Mouse (Mus musculus): ENCODE results near the gene Glrx5. TPM values are rescaled to one million over a fixed set of nuclear protein-coding genes. Genes with fewer than 3 reads are reported as not detected.

The Glrx5 gene
- polyA plus RNA-seq, 1 experiment from 2014 or later = 146 TPM

DNA sequence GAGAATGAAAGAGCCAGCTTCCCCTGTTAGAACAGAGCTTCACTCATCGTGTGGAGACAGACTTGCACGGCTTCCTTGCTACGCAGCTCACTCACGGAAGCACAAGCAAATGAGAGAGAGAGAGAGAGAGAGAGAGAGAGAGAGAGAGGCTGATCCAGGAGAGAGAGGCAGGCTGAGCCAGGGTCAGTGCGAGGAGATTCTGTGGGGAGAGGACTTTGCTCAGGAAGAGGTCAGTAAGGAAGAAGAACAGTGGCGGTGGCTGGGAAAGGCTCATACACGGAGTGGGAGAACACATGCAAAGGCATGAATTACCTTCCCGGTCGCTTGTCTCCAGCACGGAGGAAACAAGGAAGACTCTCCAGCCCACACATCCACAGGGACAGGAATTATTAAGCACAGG is 35.3 kb upstream of the Glrx5 start:
- no peaks in the 10 kb centered on the region for H3K36me3 ChIP-seq
- H3K4me2 ChIP-seq (replicated peaks) = no peak overlapping the region
- WGBS = 86% methylated on average over 10 of the region's 10 CpGs

DNA sequence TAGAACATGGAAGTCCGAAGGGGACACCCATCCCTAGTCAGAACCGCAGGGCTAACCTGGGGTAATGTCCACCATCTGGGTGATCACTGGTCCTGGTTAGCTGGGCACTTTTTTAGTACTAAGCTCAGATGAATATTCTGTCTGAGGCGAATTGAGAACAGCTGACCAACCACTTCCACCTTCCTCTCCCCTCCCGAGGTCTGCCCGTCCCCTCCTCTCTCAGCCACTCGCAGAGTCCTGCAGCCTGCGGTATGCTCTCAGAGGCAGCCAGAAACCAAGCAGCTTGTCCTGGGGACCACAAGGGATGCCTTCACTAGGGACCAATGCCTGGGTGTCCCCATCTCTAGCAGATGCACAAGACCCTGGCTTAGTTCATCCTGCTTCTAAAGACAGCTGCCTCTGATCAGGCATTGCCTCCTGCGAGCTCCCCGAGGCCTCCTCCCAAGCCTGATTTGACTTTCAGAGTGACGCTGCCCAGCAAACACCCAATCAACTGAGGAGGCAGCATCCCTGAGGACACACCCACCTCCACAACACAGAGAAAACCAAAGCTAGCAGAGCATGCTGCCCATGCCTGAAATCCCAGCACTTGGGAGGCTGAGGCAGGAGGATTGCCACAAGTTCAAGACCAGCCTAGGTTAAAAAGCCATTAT is 34.7 kb upstream of the Glrx5 start:
- H3K9ac ChIP-seq = no peak overlapping the region
- peaks cover 3% of the 10 kb centered on the region; the same call in 1 of the 2 replicates for H3K4me1 ChIP-seq
- no peak for ATAC-seq (ENCODE audit: low FRiP score, low read depth)
- H3K36me3 ChIP-seq = no peaks in the 10 kb centered on the region
- no peak overlapping the region for H3K4me2 ChIP-seq (replicated peaks)
- no peak overlapping the region for H3K27ac ChIP-seq
- WGBS = 81% methylated on average over 10 of the region's 10 CpGs
- H3K9me3 ChIP-seq = no peaks in the 10 kb centered on the region
- peaks cover 8% of the 10 kb centered on the region; the same call in 1 of the 2 replicates for H3K27me3 ChIP-seq
- H3K4me3 ChIP-seq = no peak overlapping the region

More for the DNA sequence above, 35.3 kb upstream of the Glrx5 start:
- Histone ChIP-seq H3K9ac (no peak overlapping the region), H3K27ac (no peak overlapping the region), H3K4me3 (no peak overlapping the region), H3K27me3 (peaks cover 4% of the 10 kb centered on the region; the same call in 1 of the 2 replicates), H3K4me1 (no peaks in the 10 kb centered on the region), H3K9me3 (no peaks in the 10 kb centered on the region)
- no peak for ATAC-seq (ENCODE audit: low FRiP score, low read depth)

DNA sequence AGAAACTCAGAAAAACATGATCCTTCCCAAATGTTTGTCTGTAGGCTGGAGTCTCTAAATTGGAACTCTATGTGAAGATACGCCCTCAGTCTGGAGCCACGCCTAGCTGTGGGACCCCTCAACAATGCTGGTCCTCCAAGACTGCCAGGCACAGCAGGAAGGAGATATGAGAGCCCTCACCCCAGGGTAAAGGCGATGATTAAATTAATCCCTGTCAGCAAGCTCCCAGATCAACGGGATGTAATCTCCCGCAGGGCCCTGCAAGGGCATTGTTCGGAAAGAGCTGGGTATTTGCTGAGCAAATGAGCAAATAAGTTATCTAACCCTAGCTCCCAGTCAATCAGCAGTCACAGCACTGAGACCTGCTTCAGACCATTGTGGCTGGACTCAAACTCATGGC is 33.9 kb upstream of the Glrx5 start:
- ATAC-seq (ENCODE audit: low FRiP score, low read depth) = no peak

DNA sequence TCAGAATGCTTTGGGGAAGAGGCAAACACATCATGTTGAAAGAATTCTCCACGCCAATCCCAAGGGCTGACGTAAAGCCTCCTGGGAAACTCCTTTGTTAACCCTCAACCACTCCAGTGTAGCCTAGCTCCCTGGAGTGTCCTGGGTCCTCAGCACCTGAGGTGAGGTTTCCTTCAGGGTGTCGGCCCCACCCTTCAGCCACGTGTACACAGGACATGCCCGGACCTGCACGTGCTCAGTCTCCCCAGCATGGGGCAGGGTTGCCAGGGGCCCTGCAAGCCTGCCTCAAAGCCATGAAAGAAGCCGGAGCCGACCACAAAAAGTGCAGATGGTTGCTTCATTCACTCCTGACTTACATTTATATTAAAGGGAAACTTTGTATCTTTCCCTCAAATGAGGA is 33.3 kb upstream of the Glrx5 start:
- Histone ChIP-seq H3K27ac (no peak overlapping the region), H3K4me2 (replicated peaks) (no peak overlapping the region), H3K4me1 (peaks cover 3% of the 10 kb centered on the region; the same call in 1 of the 2 replicates), H3K36me3 (no peaks in the 10 kb centered on the region), H3K4me3 (no peak overlapping the region), H3K27me3 (peaks cover 10% of the 10 kb centered on the region; the same call in 1 of the 2 replicates), H3K9me3 (no peaks in the 10 kb centered on the region), H3K9ac (no peak overlapping the region)
- ATAC-seq (ENCODE audit: low FRiP score, low read depth) = no peak
- WGBS = 62% methylated on average over 8 of the region's 8 CpGs

More for the DNA sequence above, 33.9 kb upstream of the Glrx5 start:
- Histone ChIP-seq H3K27ac (no peak overlapping the region), H3K9me3 (no peaks in the 10 kb centered on the region), H3K27me3 (peaks cover 10% of the 10 kb centered on the region; the same call in 1 of the 2 replicates), H3K4me2 (replicated peaks) (no peak overlapping the region), H3K36me3 (no peaks in the 10 kb centered on the region), H3K9ac (no peak overlapping the region), H3K4me1 (peaks cover 3% of the 10 kb centered on the region; the same call in 1 of the 2 replicates), H3K4me3 (no peak overlapping the region)
- 89% methylated on average over 6 of the region's 6 CpGs for WGBS

DNA sequence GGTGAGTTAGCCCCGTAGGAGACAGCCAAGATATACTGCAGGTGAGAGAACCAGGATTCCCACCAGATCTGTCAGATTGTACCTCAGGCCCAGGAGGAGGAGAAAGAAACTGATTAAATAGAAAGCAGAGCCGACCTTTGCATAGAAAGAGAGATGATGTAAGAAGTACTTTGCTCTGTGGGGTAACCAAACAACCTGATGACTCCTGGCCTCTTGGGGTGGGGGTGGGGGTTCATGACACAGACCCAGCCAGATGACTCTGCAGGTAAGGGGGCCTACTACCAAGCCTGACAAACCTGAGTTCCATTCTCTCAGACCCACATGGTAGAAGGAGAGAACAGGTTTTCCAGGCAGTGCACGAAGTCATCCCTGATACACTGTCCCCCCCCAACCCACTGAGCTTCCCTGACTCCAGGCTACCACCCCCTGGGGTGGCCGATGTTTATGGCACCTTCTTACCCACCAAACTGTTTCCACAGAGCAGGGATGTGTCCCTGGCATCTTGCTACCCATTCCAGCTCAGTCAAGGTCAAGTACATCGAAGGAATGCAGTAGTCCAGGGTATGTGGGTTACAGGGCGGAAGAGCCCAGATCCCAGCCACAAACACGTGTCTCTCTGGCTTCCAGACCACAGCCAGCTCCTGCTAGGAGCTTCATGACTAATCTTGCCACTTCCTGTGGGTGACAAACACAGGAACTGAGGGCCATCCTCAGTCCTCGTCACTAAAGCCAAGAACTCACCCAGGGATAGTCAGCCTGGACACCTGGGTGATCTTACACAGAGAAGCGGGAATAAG is 31.8 kb upstream of the Glrx5 start:
- no peak for ATAC-seq (ENCODE audit: low FRiP score, low read depth)
- H3K27ac ChIP-seq = no peak overlapping the region
- H3K9me3 ChIP-seq = no peaks in the 10 kb centered on the region
- H3K36me3 ChIP-seq = no peaks in the 10 kb centered on the region
- H3K4me2 ChIP-seq (replicated peaks) = no peak overlapping the region
- 70% methylated on average over 9 of the region's 9 CpGs for WGBS
- no peak overlapping the region for H3K9ac ChIP-seq
- peaks cover 3% of the 10 kb centered on the region; the same call in 1 of the 2 replicates for H3K4me1 ChIP-seq
- no peak overlapping the region for H3K4me3 ChIP-seq
- peaks cover 12% of the 10 kb centered on the region; the same call in 1 of the 2 replicates for H3K27me3 ChIP-seq

DNA sequence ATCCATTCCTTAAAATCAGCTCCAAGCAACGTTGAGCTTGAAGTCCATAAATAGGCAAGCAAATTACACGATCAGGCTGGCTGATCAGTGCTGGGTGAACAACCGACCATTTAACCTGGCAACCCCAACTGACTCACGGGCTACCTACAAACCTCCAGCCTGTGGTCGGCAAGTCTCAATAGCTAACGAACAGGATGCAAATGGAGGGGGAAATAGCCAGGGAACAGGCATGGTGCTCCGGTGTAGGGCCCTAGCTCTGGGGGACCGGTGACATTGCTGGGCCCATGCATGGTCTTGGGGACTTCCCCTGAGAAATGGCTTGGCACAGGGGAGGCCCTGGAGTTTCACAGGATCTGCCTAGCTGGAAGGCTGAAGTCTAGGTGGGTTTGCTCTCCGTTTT is 31.2 kb upstream of the Glrx5 start:
- Histone ChIP-seq H3K27ac (no peak overlapping the region), H3K9me3 (no peaks in the 10 kb centered on the region), H3K27me3 (peaks cover 12% of the 10 kb centered on the region; the same call in 1 of the 2 replicates), H3K9ac (no peak overlapping the region), H3K36me3 (no peaks in the 10 kb centered on the region), H3K4me2 (replicated peaks) (no peak overlapping the region), H3K4me3 (no peak overlapping the region), H3K4me1 (peaks cover 3% of the 10 kb centered on the region; the same call in 1 of the 2 replicates)
- no peak for ATAC-seq (ENCODE audit: low FRiP score, low read depth)
- 83% methylated on average over 9 of the region's 9 CpGs for WGBS

DNA sequence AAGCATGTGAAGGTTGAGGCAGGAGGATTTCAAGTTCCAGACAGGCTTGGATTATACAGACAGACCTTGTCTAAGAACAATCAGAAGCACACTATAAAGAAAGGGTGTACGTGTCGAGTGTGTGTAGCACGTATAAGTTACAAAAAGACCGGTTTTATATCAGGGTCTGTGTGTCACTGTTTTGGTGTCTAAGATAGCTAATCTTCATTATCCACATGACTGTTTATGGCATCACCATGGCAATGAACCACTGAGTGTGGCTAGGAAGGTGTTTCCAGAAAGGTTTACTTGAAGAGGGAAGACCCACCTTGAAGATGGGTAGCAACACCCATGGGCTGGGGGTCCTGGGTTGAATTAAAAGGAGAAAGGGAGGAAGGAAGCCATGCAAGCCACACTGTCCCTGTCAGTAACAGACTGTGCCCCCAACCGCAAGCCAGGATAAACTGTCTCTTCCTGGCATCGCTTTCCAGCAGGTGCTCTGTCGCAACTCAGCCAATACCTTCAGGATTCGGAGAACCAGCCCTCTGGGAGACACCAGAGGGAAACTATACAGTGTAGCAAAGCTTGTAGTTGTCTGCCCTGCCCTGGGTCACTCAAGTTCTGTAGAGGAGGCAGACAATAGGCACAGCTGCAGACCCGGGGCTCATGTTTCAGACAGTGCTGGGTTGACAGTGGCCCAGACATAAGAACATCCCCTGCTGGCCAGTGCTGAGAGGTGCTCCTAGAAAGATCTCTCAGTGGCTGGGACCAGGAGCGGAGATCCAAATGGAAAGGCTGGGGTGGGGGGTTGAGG is 30.0 kb upstream of the Glrx5 start:
- Histone ChIP-seq H3K4me1 (peaks cover 3% of the 10 kb centered on the region; the same call in 1 of the 2 replicates), H3K36me3 (no peaks in the 10 kb centered on the region), H3K27me3 (peaks cover 21% of the 10 kb centered on the region), H3K4me2 (replicated peaks) (no peak overlapping the region), H3K9me3 (no peaks in the 10 kb centered on the region), H3K9ac (no peak overlapping the region), H3K27ac (no peak overlapping the region; the same call in 1 of the 2 replicates), H3K4me3 (no peak overlapping the region)
- WGBS = 72% methylated on average over 10 of the region's 10 CpGs
- peak; percentile 89 for ATAC-seq (ENCODE audit: low FRiP score, low read depth)

DNA sequence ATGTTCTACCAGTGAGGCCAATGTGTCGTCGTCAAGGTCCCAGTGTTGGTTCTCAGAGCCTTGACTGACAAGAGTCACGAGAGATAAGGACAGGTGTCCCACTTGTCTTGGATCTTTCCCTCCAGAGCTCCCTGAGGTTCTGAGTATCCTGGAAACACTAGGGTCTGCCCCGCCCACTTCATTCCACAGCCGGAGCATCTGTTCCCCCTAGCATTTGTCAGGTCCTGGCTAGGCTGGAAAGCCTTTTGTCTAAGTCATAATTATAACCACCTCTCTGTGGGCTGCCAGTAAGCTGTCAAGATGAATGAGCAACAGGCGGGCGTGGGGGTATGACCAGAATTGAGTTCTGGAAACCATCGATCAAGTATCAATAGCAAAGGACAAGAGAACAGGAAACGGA is 29.3 kb upstream of the Glrx5 start:
- no peak overlapping the region for H3K4me2 ChIP-seq (replicated peaks)
- peaks cover 27% of the 10 kb centered on the region for H3K27me3 ChIP-seq
- H3K4me1 ChIP-seq = peaks cover 4% of the 10 kb centered on the region
- no peak overlapping the region for H3K9ac ChIP-seq
- peak; percentile 62 for ATAC-seq (ENCODE audit: low FRiP score, low read depth)
- H3K9me3 ChIP-seq = no peaks in the 10 kb centered on the region
- H3K4me3 ChIP-seq = no peak overlapping the region
- WGBS = 48% methylated on average over 9 of the region's 9 CpGs
- no peak overlapping the region; the same call in 1 of the 2 replicates for H3K27ac ChIP-seq
- no peaks in the 10 kb centered on the region for H3K36me3 ChIP-seq

DNA sequence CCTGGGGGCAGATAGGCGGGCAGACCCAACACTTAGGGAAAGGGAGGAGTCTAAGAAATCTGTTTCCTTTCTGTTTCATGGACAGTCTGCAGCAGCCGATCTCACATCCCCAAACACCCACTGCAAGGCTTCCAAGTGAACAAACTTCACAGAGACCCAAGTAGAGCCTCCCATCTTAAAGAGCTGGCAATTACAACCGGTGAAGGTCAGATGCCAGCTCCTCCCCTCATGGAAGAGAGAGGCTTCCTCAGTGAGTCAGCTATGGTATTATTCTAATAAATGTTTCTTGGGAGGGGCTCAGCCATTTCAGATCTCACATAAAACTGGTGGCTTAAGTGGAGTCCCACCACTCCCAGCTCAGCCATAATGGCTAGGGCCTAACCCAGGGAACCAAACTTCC is 28.8 kb upstream of the Glrx5 start:
- Histone ChIP-seq H3K36me3 (no peaks in the 10 kb centered on the region), H3K27ac (no peak overlapping the region; the same call in 1 of the 2 replicates), H3K27me3 (peaks cover 33% of the 10 kb centered on the region), H3K9me3 (no peaks in the 10 kb centered on the region), H3K4me1 (peaks cover 10% of the 10 kb centered on the region), H3K9ac (no peak overlapping the region), H3K4me3 (no peak overlapping the region), H3K4me2 (replicated peaks) (no peak overlapping the region)
- 53% methylated on average over 3 of the region's 3 CpGs for WGBS
- no peak for ATAC-seq (ENCODE audit: low FRiP score, low read depth)

DNA sequence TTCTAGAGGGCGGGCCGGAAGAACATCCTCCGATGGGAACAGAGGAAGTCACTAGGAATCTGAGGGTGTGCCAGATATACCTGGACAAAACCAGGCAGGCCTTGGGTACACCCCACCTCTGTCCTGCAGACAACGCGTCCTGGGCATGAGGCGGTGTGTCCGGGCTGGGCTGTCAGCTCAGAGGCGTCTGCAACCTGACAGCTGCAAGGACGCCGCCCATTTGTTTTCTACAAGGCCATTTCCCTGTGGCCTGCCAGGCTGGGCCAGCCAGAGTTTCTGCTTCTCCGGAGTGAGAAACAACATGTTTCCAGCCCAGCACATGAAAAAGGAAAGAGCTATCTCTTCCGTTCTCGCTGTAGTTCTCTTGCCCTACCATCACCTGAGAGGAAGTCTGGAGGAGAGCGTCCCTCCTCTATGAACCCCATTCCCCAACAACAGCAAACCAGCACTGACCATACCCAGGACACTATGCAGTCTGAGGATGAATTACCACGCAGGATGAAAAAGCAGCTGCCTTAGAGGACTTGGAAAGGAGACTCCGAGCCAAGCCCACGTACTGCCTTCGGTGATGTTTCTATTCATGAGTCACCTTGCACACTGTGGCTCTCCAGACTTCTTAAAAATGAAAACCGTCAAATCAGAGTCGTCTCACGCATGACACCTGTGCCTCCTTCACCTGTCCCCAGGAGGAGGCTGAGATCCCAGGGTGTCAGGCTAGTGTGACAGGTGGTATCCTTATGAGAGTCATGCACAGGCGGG is 27.4 kb upstream of the Glrx5 start:
- H3K27ac ChIP-seq = no peak overlapping the region; the same call in 1 of the 2 replicates
- 70% methylated on average over 22 of the region's 22 CpGs for WGBS
- H3K27me3 ChIP-seq = peaks cover 41% of the 10 kb centered on the region
- ATAC-seq (ENCODE audit: low FRiP score, low read depth) = no peak
- no peaks in the 10 kb centered on the region for H3K36me3 ChIP-seq
- H3K4me3 ChIP-seq = no peak overlapping the region
- H3K9me3 ChIP-seq = no peaks in the 10 kb centered on the region
- no peak overlapping the region for H3K9ac ChIP-seq
- no peak overlapping the region for H3K4me2 ChIP-seq (replicated peaks)
- peaks cover 24% of the 10 kb centered on the region for H3K4me1 ChIP-seq

DNA sequence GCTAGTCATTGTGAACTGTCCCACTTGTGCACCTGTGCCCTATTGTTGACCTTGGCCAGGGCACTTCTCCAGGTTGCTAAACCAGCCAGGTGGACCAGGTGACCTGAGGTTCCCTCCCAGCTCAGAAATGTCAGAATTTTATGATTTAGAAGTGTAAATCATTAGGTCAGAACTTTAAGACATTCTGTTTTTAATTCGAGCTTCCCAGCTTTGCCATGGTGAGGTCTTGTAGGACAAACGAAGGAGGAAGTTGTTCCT is 26.8 kb upstream of the Glrx5 start:
- Histone ChIP-seq H3K4me3 (no peak overlapping the region), H3K9ac (no peak overlapping the region), H3K36me3 (no peaks in the 10 kb centered on the region), H3K4me2 (replicated peaks) (no peak overlapping the region), H3K4me1 (peaks cover 27% of the 10 kb centered on the region), H3K9me3 (no peaks in the 10 kb centered on the region), H3K27ac (no peak overlapping the region), H3K27me3 (peaks cover 46% of the 10 kb centered on the region)
- 50% methylated on average over 2 of the region's 2 CpGs for WGBS
- ATAC-seq (ENCODE audit: low FRiP score, low read depth) = no peak

Measured in limb, embryonic 13.5 days (tissue).